Mouse (Mus musculus) lung, adult 2 months (tissue): ENCODE measurements around the gene Hic2. TPM values are rescaled to one million over a fixed set of nuclear protein-coding genes. Genes with fewer than 3 reads are reported as not detected.

Experiments
- DNase-seq: peaks from one replicate; pipeline ENCODE4 v3.0.0; 2022
- H3K4me1 ChIP-seq: fragments of 200-500 bp; 2 replicates; pipeline ENCODE4 v1.6.1; 2011; ENCODE audit warnings: low read length; ENCODE audit not compliant: control insufficient read depth, insufficient read depth
- H3K4me3 ChIP-seq: fragments of 200-500 bp; replicated peaks from 2 replicates; pipeline ENCODE3; 2011; ENCODE audit warnings: low read depth, mild to moderate bottlenecking, control low read depth, low read length; ENCODE audit errors: extremely low read depth
- CTCF ChIP-seq: fragments of 200-500 bp; IDR thresholded peaks from 2 replicates; pipeline ENCODE4 v1.5.1; 2011; ENCODE audit warnings: mild to moderate bottlenecking, low read length, control low read depth; ENCODE audit not compliant: insufficient read depth
- POLR2A ChIP-seq: fragments of 200-500 bp; IDR thresholded peaks from 2 replicates; pipeline ENCODE4 v1.6.1; 2011; ENCODE audit warnings: low read depth, mild to moderate bottlenecking, control low read depth, low read length, borderline replicate concordance; ENCODE audit errors: extremely low read depth
- WGBS: fragments of 180-500 bp; shearing (Covaris S2); methylation state at CpG from one replicate; pipeline ENCODE4 v1.1.7; 2018; 5-methylcytosine and 5-hydroxymethylcytosine counted together
- polyA plus RNA-seq: library from polyadenylated mRNA; depleted of rRNA; stranded (reverse); fragments of >200 nt; gene quantifications from 2 replicates; pipeline ENCODE4 v1.2.3, GENCODE M21; 2012; rRNA removed

The Hic2 gene
- polyA plus RNA-seq, result 2.0 and 2.2 TPM in 2 replicates

DNA sequence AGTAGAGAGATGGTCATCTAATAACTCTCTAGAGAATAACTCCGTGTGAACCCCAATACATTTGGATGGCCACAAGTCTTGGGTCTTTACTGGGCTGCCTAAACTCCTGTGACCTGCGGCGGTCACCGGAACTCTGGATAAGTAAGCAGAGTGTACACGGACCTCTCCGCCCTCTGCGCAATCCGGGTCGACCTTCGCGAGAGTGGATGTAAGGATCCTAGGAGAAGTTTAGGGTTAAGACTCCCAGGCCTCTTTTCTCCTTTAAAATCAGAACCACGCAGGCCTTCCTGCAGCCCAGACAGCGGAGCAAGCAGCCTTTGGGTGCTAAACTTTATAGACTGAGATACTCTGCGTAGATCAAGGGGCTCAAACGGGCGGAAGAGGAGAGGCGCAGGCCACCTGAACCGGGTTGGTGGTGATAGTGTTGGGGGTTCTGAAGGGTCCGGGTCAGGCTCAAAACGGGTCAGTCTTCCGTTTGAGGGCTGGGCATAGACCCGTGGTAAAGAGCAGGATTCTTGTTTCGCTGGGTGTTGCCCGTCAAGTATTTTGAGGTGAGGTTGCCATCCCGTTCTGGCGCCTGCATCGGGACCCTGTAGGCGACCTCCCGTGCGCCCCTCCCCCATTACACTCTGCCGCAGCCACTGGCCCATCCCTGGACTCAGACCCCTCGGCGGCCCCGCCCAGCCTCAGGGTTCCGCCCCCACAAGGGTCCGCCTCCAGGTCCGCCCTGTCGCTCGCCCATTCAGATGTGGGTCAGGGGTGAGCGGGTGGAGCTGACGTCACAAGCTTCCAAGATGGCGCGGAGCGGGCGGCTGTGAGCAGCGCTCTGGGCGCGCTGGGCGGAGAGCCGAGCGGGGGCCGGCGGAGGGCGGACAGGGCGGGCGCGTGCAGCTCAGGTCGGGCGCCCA lies at the start of gene Hic2:
Gene Hic2, plus strand, starts transcription at position 779 of the 908 bp plus-strand sequence.
- H3K4me3 ChIP-seq, result peak within 1 kb of the TSS; percentile 74
- DNase-seq, result peak; percentile 89
- TF ChIP-seq POLR2A, result peak; percentile 74
- TF ChIP-seq CTCF, result no peak
- 4% methylated on average over 59 of the region's 59 CpGs for WGBS
- H3K4me1 ChIP-seq, result peaks cover 2% of the 10 kb centered on the region; the same call in 1 of the 2 replicates

GRCm38 (mm10) chr16:17185475-17185874 lies 47.9 kb upstream of the Hic2 start:
- no peak for DNase-seq
- TF ChIP-seq POLR2A (no peak), CTCF (no peak)
- Histone ChIP-seq H3K4me3 (no peak overlapping the region), H3K4me1 (peaks cover 6% of the 10 kb centered on the region)

DNA sequence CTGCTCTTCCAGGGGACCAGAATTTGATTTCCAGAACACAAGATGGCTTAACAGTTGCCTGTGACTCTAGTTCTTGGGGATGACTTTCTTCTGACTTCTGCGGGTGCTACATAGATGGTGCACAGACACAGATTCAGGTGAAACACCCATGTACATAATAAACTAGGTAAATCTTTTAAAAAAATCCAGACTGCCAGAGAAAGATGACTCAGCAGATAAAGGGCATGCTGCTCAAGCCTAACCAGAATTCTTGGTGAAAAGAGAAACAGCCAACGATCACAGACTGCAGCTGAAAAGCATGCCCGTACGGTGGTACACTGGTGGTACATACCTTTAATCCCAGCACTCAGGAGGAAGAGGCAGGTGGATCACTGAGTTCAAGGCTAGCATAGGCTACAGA lies 39.5 kb upstream of the Hic2 start:
- TF ChIP-seq CTCF (no peak), POLR2A (no peak)
- H3K4me1 ChIP-seq, result peaks cover 8% of the 10 kb centered on the region
- H3K4me3 ChIP-seq, result no peak overlapping the region
- WGBS, result 79% methylated on average over 4 of the region's 4 CpGs
- no peak for DNase-seq

GRCm38 (mm10) chr16:17200121-17200952 lies 33.0 kb upstream of the Hic2 start:
- DNase-seq, result no peak
- 2% methylated on average over 24 of the region's 24 CpGs for WGBS
- Histone ChIP-seq H3K4me3 (peak overlapping the region; percentile 73), H3K4me1 (peaks cover 4% of the 10 kb centered on the region; the same call in 1 of the 2 replicates)
- TF ChIP-seq CTCF, result no peak
- no peak for TF ChIP-seq POLR2A

DNA sequence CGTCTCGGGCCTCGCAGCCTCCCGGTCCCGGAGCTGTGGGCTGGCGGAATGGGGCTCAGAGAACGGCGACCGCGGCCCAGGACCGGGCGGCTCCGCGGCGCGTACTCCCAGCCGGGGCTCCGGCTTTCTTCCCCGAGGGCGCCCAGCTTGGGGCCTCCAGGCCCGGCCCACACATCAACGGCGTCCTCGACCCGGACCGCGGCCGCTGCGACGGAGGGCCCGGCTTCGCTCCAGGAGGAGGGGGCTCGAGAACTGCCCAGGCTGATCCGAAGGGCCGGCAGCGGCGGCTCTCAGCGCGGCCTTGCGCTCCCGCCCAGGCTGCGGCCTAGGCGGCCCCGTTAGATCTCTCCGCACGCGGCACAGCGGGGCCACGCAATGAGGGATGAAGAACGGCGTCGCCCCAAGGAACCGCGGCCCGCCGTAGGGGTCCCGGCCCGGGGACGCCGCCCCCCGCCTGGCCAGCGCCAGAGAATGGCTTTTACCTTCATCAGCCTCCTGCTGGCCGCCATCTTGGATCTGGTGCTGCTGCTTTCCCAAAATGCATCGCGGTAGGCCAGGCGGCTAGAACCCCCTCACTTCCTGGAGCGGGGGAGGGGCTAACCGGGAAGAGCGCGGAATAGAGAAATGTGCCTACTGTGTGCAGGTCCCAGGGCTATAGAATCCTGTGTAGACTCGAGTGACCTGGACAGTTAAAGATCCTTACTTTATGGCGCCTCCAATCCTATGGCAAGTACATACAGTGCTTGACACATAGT lies 32.2 kb upstream of the Hic2 start:
- DNase-seq, result peak; percentile 80
- under 1% methylated on average over 72 of the region's 72 CpGs for WGBS
- Histone ChIP-seq H3K4me3 (peak overlapping the region; percentile 73), H3K4me1 (peaks cover 2% of the 10 kb centered on the region; the same call in 1 of the 2 replicates)
- peak; percentile 70; the same call in 1 of the 2 replicates for TF ChIP-seq POLR2A
- no peak for TF ChIP-seq CTCF

DNA sequence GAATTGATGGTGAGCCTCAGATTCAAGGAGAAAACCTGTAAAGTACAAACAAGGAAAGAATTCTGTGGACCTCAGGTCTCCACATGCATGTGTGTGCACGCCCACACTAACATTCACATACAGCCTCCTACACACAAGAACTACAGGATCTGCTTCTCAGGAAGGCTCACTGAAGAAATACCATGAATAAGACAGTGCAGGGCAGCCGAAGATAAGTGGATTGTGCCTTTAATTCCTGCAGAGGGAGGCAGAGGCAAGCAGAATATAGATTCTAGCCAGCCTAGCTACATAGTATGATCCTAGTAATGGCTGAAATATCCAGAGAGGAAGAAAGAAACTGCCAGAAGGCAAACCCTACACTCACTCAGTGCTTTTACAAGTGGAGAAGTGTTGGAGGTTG lies 31.4 kb upstream of the Hic2 start:
- WGBS, result 55% methylated on average over 2 of the region's 2 CpGs
- TF ChIP-seq CTCF (no peak), POLR2A (no peak)
- Histone ChIP-seq H3K4me1 (peaks cover 2% of the 10 kb centered on the region; the same call in 1 of the 2 replicates), H3K4me3 (no peak overlapping the region)
- DNase-seq, result no peak

DNA sequence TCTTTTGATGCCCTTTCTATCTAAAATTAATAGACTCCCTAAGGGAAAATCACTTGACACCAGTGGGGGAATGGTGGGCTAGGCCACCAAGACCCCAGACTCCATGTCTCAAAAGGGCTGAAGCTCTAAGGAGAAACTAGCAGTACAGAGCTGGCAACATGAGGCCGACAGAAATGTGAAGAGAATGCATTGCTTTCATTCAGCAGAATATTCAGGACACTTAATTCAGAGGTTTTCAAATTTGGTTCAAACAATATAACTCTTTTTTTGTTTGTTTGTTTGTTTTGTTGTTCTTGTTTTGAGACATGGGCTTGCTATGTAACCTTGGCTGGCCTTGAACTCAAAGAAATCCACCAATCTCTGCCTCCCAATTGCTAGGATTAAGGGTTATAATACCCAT lies 30.8 kb upstream of the Hic2 start, which contains the start of gene Ube2l3:
Gene Ube2l3, minus strand, starts transcription at position 101 of the 400 bp plus-strand sequence.
- DNase-seq, result no peak
- WGBS, result 97% methylated on average over 1 of the region's 1 CpGs
- H3K4me3 ChIP-seq, result peak within 1 kb of the TSS; percentile 73
- TF ChIP-seq POLR2A (no peak), CTCF (no peak)
- peaks cover 2% of the 10 kb centered on the region; the same call in 1 of the 2 replicates for H3K4me1 ChIP-seq

- TF ChIP-seq CTCF (peak; percentile 15; the same call in 1 of the 2 replicates), POLR2A (no peak)
Observed at GRCm38 (mm10) chr16:17204990-17205389, 28.4 kb upstream of the Hic2 start.

More at GRCm38 (mm10) chr16:17204990-17205389, 28.4 kb upstream of the Hic2 start:
- Histone ChIP-seq H3K4me3 (no peak overlapping the region), H3K4me1 (peaks cover 5% of the 10 kb centered on the region)
- 2% methylated on average over 6 of the region's 6 CpGs for WGBS
- DNase-seq, result peak; percentile 34
